Mouse (Mus musculus) testis, postnatal 10 days (tissue): ENCODE results near the gene Ckm.

Experiments
- DNase-seq: peaks from one replicate; pipeline ENCODE4 v3.0.0; 2021; ENCODE audit warnings: low spot score

The Ckm gene

DNA sequence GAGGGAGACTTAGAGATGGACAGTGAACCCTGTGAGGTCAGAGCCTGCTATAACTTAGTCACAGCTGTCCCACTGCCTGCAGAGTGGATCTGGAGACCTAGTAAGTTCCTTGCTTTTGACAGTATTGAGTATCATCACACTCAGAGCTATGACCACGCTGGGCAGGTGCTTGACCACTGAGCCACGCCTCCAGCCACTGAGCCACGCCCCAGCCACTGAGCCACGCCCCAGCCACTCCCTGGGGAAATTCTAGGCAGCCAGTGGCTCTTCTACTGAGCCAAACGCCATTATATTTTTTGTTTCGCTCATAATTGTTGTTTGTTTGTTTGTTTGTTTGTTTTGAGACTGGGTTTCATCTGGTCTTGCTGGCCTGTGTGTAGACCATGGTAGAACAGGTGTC is 63.1 kb downstream of the Ckm start:
- DNase-seq = peak; percentile 59

- DNase-seq = no peak
Observed at GRCm38 (mm10) chr7:19468279-19468678, 63.7 kb downstream of the Ckm start.

GRCm38 (mm10) chr7:19469404-19469803 is 64.8 kb downstream of the Ckm start:
- DNase-seq = no peak

DNA sequence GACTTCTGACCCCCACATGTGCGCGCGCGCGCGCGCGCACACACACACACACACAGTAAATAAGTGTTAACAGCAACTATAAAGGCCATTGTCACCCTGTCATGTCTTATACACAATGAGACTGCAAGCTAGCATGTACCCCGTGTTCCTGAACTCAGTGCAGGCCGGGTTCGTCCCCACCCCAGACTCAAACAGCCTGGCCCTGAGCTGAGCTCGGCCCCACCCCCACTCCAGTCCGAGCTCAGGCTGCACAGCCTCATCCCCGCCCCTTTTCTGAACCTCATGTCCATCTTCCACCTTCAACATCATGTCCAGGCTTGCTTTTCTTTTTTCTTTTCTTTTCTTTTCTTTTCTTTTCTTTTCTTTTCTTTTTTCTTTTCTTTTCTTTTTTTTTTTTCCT is 65.7 kb downstream of the Ckm start:
- no peak for DNase-seq

- DNase-seq = no peak
Observed at GRCm38 (mm10) chr7:19472403-19472802, 67.8 kb downstream of the Ckm start.
